Mouse (Mus musculus): ENCODE measurements around the gene Eaf2. TPM values are rescaled to one million over a fixed set of nuclear protein-coding genes. Genes with fewer than 3 reads are reported as not detected.

The Eaf2 gene
- polyA plus RNA-seq, 1 experiment from 2014 or later = 0.77 TPM

DNA sequence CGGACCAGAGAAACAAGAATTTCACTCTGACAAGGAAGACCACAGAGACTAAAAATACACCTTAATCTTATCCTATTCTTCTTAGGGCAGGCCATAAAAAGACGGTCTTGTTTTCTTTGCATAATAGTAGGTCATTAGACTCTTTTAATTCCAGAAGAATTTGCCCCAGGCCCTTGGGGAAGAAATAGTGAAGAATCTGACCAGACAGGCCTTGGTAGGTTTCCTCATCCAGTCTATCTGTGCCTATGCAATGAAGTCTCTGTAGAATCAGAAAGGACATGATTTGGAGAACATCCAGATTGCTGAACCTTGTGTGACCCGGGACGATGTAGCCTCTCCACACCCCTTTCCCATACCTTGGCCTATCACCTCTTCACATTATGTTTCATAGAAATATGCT lies 84.6 kb downstream of the Eaf2 start:
- H3K27me3 ChIP-seq = no peaks in the 10 kb centered on the region
- H3K4me3 ChIP-seq = no peak overlapping the region
- H3K9ac ChIP-seq = no peak overlapping the region
- no peak overlapping the region for H3K4me2 ChIP-seq
- H3K36me3 ChIP-seq = no peaks in the 10 kb centered on the region
- ATAC-seq (ENCODE audit: low read depth) = no peak
- no peaks in the 10 kb centered on the region for H3K9me3 ChIP-seq
- no peaks in the 10 kb centered on the region for H3K4me1 ChIP-seq (replicated peaks)
- WGBS = 89% methylated on average over 4 of the region's 4 CpGs
- H3K27ac ChIP-seq (replicated peaks) = no peak overlapping the region

GRCm38 (mm10) chr16:36786466-36786865 lies 88.3 kb downstream of the Eaf2 start:
- Histone ChIP-seq H3K4me2 (no peak overlapping the region), H3K9ac (no peak overlapping the region)
- 93% methylated on average over 7 of the region's 7 CpGs for WGBS

GRCm38 (mm10) chr16:36784594-36785313 lies 90.0 kb downstream of the Eaf2 start, which contains the start of gene Slc15a2:
Gene Slc15a2 (minus strand): TSS chr16:36784962.
- no peaks in the 10 kb centered on the region for H3K27me3 ChIP-seq
- H3K27ac ChIP-seq (replicated peaks) = peak within 1 kb of the TSS; percentile 59
- 76% methylated on average over 10 of the region's 10 CpGs for WGBS
- peak; percentile 76 for ATAC-seq (ENCODE audit: low read depth)
- H3K9ac ChIP-seq = no peak within 1 kb of the TSS
- no peaks in the 10 kb centered on the region for H3K4me1 ChIP-seq (replicated peaks)
- peak within 1 kb of the TSS; percentile 15 for H3K4me2 ChIP-seq
- H3K9me3 ChIP-seq = no peaks in the 10 kb centered on the region
- H3K4me3 ChIP-seq = peak within 1 kb of the TSS; percentile 10
- H3K36me3 ChIP-seq = no peaks in the 10 kb centered on the region

More at GRCm38 (mm10) chr16:36786466-36786865, 88.3 kb downstream of the Eaf2 start:
- H3K36me3 ChIP-seq = no peaks in the 10 kb centered on the region
- H3K4me3 ChIP-seq = no peak overlapping the region
- no peaks in the 10 kb centered on the region for H3K4me1 ChIP-seq (replicated peaks)
- H3K9me3 ChIP-seq = no peaks in the 10 kb centered on the region
- ATAC-seq (ENCODE audit: low read depth) = no peak
- no peaks in the 10 kb centered on the region for H3K27me3 ChIP-seq
- H3K27ac ChIP-seq (replicated peaks) = no peak overlapping the region

DNA sequence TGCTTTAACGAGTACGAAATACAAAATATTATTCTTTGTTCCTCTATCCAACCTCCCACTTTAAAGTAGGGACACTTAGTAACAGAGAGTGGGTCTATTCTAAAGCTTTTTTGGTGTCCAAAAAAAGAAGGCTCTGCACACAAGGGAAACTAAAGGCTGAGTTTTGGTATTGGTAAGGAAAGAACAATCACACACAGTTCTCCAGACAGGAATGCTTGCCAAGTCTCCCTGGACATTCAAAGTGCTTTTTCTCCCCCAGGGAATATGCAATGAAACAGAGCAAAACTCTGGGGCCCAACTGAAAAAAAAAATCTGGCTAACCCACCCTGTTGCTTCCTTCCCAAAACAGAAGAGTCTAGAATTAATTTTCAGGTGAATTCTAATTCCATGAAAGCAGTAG lies 90.7 kb downstream of the Eaf2 start:
- Histone ChIP-seq H3K4me3 (peak overlapping the region; percentile 10), H3K9ac (no peak overlapping the region), H3K36me3 (no peaks in the 10 kb centered on the region), H3K27me3 (no peaks in the 10 kb centered on the region), H3K27ac (replicated peaks) (peak overlapping the region; percentile 59), H3K9me3 (no peaks in the 10 kb centered on the region), H3K4me1 (replicated peaks) (no peaks in the 10 kb centered on the region), H3K4me2 (peak overlapping the region; percentile 15)
- WGBS = 79% methylated on average over 2 of the region's 2 CpGs
- no peak for ATAC-seq (ENCODE audit: low read depth)

DNA sequence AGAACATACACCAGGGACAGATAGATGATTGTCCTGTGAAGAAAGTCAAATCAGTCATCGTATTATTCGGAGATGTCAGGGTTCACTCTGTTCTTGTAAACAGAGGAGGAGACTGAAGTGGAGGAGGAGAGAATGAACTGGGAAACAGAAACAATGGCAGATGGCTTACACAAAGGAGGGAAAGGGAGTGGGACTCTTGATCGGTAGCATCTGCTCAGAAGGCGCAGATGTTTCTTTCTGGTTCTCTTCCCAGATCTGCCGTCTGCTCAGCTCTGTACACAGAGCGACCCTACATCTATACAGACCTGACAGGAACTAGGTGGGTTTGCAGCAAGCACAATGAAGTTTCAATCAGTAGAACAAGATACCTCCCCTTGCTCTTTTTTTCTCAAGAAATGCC lies 99.1 kb downstream of the Eaf2 start:
- no peak overlapping the region for H3K4me2 ChIP-seq
- WGBS = 69% methylated on average over 6 of the region's 6 CpGs
- H3K9me3 ChIP-seq = no peaks in the 10 kb centered on the region
- H3K27me3 ChIP-seq = no peaks in the 10 kb centered on the region
- no peaks in the 10 kb centered on the region for H3K36me3 ChIP-seq
- H3K4me3 ChIP-seq = no peak overlapping the region
- no peak for ATAC-seq (ENCODE audit: low read depth)
- no peaks in the 10 kb centered on the region for H3K4me1 ChIP-seq (replicated peaks)
- H3K27ac ChIP-seq (replicated peaks) = no peak overlapping the region
- H3K9ac ChIP-seq = no peak overlapping the region

DNA sequence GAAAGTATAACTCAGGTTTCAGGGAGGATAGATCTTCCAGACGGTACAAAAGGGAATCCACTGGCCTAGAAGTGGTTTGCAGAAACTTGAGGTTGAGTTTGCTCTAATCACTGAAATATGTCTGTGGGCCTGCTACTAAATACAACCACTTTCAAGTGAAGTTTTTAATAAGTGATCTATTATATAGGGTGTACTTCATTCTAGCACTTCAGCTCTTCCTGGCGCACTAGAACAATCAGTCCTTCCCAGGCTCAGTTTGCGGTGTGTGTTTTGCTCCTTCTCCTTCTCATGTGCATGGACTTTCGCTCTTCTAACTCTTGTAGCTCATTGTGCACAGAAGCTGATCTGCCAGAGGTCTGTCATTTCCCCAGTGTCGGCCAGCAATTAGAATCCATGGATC lies 101.8 kb downstream of the Eaf2 start:
- Histone ChIP-seq H3K9ac (no peak overlapping the region), H3K4me2 (no peak overlapping the region), H3K4me1 (replicated peaks) (no peaks in the 10 kb centered on the region), H3K9me3 (no peaks in the 10 kb centered on the region), H3K36me3 (no peaks in the 10 kb centered on the region), H3K27me3 (no peaks in the 10 kb centered on the region), H3K27ac (replicated peaks) (no peak overlapping the region), H3K4me3 (no peak overlapping the region)
- ATAC-seq (ENCODE audit: low read depth) = no peak
- WGBS = 89% methylated on average over 5 of the region's 5 CpGs

DNA sequence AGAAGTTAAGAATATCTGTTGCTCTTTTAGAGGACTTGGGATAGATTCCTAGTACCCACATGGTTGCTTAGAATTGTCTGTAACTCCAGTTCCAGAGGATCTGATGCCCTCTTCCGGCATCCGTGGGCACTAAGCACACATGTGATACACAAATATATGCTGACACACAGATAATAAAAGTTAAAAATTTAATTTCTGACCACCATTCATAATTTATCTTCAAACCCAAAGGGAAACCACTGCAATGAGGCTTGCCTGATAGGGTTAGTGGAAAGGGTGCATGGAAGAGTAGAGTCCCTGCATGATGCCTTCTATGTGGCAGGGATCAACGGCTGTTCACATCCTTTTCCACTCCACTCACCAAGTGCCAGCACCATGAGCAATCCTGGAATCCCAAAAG lies 103.1 kb downstream of the Eaf2 start:
- Histone ChIP-seq H3K27me3 (no peaks in the 10 kb centered on the region), H3K27ac (replicated peaks) (no peak overlapping the region), H3K36me3 (no peaks in the 10 kb centered on the region), H3K9ac (no peak overlapping the region), H3K4me3 (no peak overlapping the region), H3K9me3 (no peaks in the 10 kb centered on the region), H3K4me1 (replicated peaks) (no peaks in the 10 kb centered on the region), H3K4me2 (no peak overlapping the region)
- ATAC-seq (ENCODE audit: low read depth) = no peak
- WGBS = 97% methylated on average over 3 of the region's 3 CpGs

GRCm38 (mm10) chr16:36771244-36771643 lies 103.6 kb downstream of the Eaf2 start:
- WGBS = 86% methylated on average over 2 of the region's 2 CpGs
- Histone ChIP-seq H3K4me2 (no peak overlapping the region), H3K27ac (replicated peaks) (no peak overlapping the region), H3K4me1 (replicated peaks) (no peaks in the 10 kb centered on the region), H3K27me3 (no peaks in the 10 kb centered on the region), H3K9me3 (no peaks in the 10 kb centered on the region), H3K36me3 (no peaks in the 10 kb centered on the region), H3K4me3 (no peak overlapping the region), H3K9ac (no peak overlapping the region)
- no peak for ATAC-seq (ENCODE audit: low read depth)

DNA sequence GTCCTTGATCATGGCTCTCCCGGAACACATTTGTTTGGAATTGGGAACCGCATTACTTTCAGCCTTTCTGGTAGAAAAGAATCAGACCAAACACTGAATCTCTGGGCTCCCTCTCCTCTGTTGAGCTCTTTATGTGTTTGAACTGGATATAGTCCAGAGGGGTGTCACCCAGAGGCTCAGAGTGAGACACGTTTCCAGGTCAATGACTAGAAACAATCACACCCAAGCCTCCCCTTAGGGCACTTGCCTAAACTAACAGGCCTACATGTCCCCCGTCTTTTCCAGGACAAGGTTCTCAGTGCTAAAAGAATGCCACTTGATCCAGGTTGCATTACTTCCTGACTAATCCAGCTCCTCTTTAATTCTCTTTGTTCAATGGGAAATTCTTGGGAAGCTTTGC lies 104.0 kb downstream of the Eaf2 start:
- 64% methylated on average over 4 of the region's 4 CpGs for WGBS
- no peak overlapping the region for H3K27ac ChIP-seq (replicated peaks)
- no peak overlapping the region for H3K4me3 ChIP-seq
- no peaks in the 10 kb centered on the region for H3K36me3 ChIP-seq
- no peak overlapping the region for H3K4me2 ChIP-seq
- H3K4me1 ChIP-seq (replicated peaks) = no peaks in the 10 kb centered on the region
- ATAC-seq (ENCODE audit: low read depth) = peak; percentile 40; the same call in 1 of the 2 replicates
- no peak overlapping the region for H3K9ac ChIP-seq
- no peaks in the 10 kb centered on the region for H3K27me3 ChIP-seq
- H3K9me3 ChIP-seq = no peaks in the 10 kb centered on the region

DNA sequence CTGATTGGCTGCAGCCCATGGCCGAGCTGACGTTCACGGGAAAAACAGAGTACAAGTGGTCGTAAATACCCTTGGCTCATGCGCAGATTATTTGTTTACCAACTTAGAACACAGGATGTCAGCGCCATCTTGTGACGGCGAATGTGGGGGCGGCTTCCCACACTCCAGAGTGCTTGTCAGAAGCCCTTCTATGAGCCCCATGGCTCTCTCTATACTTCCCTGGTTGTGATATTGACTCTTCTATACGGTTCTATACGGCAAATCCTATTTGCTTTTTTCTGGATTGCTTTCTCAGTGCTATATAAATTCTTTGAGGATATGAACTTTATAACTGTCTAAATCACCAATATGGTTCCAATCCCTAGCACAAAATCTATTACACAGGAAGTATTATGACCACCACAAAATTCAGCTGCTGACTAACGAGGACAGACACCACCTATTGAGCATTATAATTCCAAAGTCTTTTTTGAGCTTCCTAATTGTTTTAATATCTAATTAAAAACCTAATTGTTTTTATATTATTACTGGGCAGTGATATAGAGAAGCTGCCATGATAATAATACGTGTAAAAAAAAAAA lies 104.5 kb downstream of the Eaf2 start:
- no peak overlapping the region for H3K4me3 ChIP-seq
- no peak overlapping the region for H3K9ac ChIP-seq
- H3K4me2 ChIP-seq = no peak overlapping the region
- H3K9me3 ChIP-seq = no peaks in the 10 kb centered on the region
- H3K27me3 ChIP-seq = no peaks in the 10 kb centered on the region
- H3K36me3 ChIP-seq = no peaks in the 10 kb centered on the region
- no peak overlapping the region for H3K27ac ChIP-seq (replicated peaks)
- no peaks in the 10 kb centered on the region for H3K4me1 ChIP-seq (replicated peaks)
- 73% methylated on average over 9 of the region's 13 CpGs for WGBS
- no peak for ATAC-seq (ENCODE audit: low read depth)

GRCm38 (mm10) chr16:36751979-36752378 lies 122.8 kb downstream of the Eaf2 start:
- H3K36me3 ChIP-seq = 0 out of 2 replicates have a peak, but pooled peaks cover 3% of the 10 kb centered on the region
- WGBS = 97% methylated on average over 3 of the region's 3 CpGs
- no peaks in the 10 kb centered on the region for H3K9me3 ChIP-seq
- H3K9ac ChIP-seq = no peak overlapping the region
- no peak overlapping the region for H3K4me3 ChIP-seq
- H3K4me2 ChIP-seq = no peak overlapping the region
- no peak for ATAC-seq (ENCODE audit: low read depth)
- H3K27me3 ChIP-seq = no peaks in the 10 kb centered on the region
- H3K27ac ChIP-seq (replicated peaks) = no peak overlapping the region
- no peaks in the 10 kb centered on the region for H3K4me1 ChIP-seq (replicated peaks)

- Histone ChIP-seq H3K27me3 (no peaks in the 10 kb centered on the region), H3K4me2 (no peak overlapping the region), H3K4me3 (no peak overlapping the region), H3K36me3 (0 out of 2 replicates have a peak, but pooled peaks cover 3% of the 10 kb centered on the region), H3K9ac (no peak overlapping the region), H3K27ac (replicated peaks) (no peak overlapping the region), H3K9me3 (no peaks in the 10 kb centered on the region), H3K4me1 (replicated peaks) (no peaks in the 10 kb centered on the region)
- no peak for ATAC-seq (ENCODE audit: low read depth)
- WGBS = 77% methylated on average over 2 of the region's 2 CpGs
Observed at GRCm38 (mm10) chr16:36747767-36748166, 127.0 kb downstream of the Eaf2 start.

DNA sequence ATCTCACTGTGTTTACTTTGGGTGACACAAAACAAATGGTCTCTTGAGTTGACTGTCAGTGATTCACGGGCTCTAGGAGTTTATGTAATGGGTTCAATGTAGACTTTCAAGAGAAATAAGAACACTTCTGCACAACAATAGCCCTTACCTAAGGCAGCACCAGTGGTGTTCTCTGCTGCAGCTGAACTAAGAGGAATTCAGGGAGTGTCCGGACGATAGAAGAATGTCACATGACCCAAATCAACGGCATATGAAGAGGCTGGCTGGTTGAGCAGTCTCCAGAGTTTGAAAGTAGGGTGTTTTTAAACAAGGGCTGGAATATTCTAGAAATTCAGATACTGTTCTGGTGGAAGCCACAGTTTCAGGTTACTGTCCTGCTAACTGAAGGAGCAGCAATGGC lies 127.7 kb downstream of the Eaf2 start:
- H3K4me2 ChIP-seq = no peak overlapping the region

More for the DNA sequence above, 127.7 kb downstream of the Eaf2 start:
- Histone ChIP-seq H3K9me3 (no peaks in the 10 kb centered on the region), H3K36me3 (no peaks in the 10 kb centered on the region), H3K4me1 (replicated peaks) (no peaks in the 10 kb centered on the region), H3K27me3 (no peaks in the 10 kb centered on the region), H3K27ac (replicated peaks) (no peak overlapping the region), H3K4me3 (no peak overlapping the region), H3K9ac (no peak overlapping the region)
- WGBS = 84% methylated on average over 4 of the region's 4 CpGs
- no peak for ATAC-seq (ENCODE audit: low read depth)

All from neural tube, embryonic 13.5 days (tissue).